Mouse (Mus musculus) adrenal gland, postnatal 10 days (tissue): Measurements from ENCODE around the gene Ngb. TPM values are rescaled to one million over a fixed set of nuclear protein-coding genes. Genes with fewer than 3 reads are reported as not detected.

ENCODE experiments used
- DNase-seq: peaks from one replicate; pipeline ENCODE4 v3.0.0; 2021; ENCODE audit warnings: mixed read lengths
- total RNA-seq, 2 experiments: library from RNA; stranded (reverse); gene quantifications; 2 replicates each; pipeline ENCODE4 v1.2.3; 2021

Ngb gene
- total RNA-seq, 2 experiments from 2014 or later: 0.87 to 2.0 TPM

DNA sequence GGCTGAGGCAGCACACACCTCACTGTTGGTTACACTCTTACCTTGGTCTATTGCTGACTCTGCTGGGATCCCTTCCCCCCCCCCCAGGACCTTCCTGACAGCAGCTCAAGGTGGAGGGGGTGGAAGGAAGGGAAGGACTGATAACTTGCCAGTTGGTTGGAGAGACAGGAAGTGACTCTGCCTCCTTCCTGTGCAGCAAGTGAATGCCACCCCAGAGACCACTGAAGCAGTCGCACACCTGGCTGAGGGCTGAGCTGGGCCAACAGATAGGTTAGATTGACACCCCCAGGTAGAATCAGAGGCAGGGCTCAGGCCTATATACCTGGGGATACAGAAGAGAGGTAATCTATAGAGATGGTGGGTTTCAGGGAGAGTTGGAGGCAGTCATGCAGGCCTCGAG lies 10.4 kb downstream of the Ngb start:
- no peak for DNase-seq

- no peak for DNase-seq
Observed at GRCm38 (mm10) chr12:87089701-87090100, 12.6 kb downstream of the Ngb start.

DNA sequence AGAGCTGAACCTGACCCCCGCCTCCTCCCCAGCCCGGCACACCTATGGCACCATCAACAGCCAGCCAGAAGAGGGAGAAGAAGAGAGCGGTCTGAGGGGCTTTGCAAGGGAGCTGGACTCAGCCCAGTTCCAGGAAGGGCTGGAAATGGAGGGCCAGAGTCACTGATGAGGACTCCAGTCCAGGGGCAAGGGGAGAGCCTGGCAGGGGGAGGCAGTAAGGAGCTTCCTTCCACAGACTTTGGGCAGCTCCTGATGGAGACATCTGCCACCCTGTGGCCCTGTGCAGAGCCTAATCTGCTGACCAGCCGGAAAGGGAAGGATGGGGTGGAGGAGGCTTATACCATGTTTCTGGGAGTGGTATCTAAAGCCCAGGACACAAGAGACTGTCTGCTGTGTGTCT lies 13.1 kb downstream of the Ngb start:
- DNase-seq: no peak

DNA sequence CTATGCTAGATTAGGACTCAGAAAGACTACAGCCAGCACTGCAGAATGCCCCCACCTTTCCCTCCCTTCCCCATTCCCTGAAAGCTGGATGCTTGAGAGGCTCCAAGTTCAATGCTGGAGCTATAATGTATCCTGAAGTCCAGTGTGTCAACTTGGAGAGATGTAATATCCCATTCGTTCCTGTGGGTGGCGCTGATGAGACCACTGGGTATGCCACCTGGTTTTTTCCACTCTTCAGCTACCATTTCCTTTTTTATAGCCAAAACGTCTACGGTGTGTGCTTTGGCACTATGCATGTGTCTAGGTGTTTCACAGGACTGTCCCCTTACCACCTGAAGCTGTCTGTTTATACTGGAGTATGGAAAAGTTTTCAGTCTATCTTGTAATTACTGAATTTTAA lies 14.0 kb downstream of the Ngb start:
- DNase-seq: no peak

- no peak for DNase-seq
Observed at GRCm38 (mm10) chr12:87087236-87087635, 15.1 kb downstream of the Ngb start.

- no peak for DNase-seq
Observed at GRCm38 (mm10) chr12:87082797-87083196, 19.5 kb downstream of the Ngb start.

- no peak for DNase-seq
Observed at GRCm38 (mm10) chr12:87076610-87077009, 25.7 kb downstream of the Ngb start.

DNA sequence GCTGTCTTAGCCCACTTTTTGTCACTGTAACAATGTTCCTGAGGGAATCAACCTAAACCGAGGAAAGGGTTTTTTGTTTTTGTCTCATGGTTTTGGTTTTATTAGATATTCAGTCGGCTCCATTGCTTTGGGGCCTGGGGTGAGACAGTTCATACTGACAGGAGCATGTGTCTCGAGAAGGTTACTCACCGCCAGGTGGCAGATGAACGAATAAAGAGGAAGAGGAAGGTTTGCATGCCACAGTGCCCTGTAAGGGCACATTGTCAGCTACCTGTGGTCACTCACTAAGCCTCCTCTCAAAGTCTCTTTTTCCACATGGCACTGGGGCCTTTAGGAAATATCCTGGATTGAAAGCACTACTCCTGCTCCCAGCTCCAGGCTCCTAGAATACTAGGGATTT lies 31.8 kb downstream of the Ngb start:
- no peak for DNase-seq

- DNase-seq: no peak
Observed at GRCm38 (mm10) chr12:87066429-87066828, 35.9 kb downstream of the Ngb start.

- no peak for DNase-seq
Observed at GRCm38 (mm10) chr12:87065446-87065845, 36.9 kb downstream of the Ngb start.

DNA sequence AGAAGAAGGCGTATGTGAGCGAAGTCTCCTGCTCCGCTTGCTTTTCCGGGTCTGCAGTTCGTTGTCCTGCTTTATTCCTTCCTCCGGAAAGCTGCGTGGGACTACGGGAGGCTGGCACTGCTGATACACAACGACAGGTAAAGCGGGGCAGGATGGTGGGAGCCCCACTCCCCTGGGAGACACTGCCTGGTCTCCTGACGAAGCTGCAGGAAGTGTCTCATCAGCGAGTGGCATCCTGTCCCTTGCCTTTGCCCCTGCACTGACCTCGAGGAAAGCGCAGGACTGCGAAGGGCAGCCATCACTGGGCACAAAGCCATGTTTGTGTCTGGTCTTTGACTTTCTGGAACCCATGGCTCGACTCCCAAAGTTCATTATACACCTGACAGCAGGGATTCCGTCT lies 45.3 kb downstream of the Ngb start:
- DNase-seq: peak; percentile 15

DNA sequence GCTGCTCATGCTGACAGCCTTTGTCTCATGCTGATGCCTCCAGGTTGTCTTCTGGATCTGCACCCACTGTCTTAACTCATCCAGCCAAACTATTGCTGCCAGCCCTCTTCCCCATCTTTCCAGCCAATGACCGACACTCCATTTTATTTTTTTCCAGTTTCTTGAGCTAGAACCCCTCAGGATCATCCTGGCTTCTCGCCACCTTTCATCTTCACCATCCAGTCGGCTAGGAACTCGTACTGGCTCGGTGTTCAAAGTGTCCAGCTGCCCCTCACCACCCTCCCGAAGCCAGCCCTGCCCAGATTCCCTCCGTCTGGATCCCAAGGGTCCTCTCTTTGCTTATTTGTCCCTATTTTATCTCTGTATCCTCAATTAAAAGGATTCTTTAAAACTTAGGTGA lies 47.5 kb downstream of the Ngb start:
- no peak for DNase-seq

- peak; percentile 92 for DNase-seq
Observed at GRCm38 (mm10) chr12:87052661-87053321, 49.5 kb downstream of the Ngb start.

DNA sequence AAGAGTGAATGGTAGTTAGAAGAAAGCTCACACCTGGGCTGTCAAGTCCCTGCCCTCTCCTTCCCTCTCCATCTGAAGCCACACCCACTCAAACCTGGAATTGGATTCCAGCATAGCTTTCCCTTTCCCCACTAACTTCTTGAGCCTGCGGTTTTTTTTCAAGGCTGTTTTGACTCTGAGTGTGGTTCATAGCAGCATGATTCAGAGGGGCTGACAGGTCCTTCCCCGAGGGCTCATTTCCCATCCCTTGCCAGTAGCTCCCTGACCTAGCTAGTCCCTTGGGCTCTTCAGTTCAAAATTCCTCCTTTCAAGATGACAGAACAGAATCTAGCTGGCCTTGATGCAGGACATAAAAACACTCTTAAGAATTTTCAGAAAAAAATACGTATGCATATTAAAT lies 54.8 kb downstream of the Ngb start:
- DNase-seq: no peak

Other genes starting within 250 kb of the Ngb start
- gene Irf2bpl, start 217.7 kb downstream of the Ngb start, total RNA-seq: 10 to 100 TPM; 39.7 to 53.2 TPM
- gene Cipc, start 155.5 kb downstream of the Ngb start, total RNA-seq: 10 to 100 TPM; 21.0 to 23.7 TPM
- under 1 TPM; 0.54 to 0.85 TPM for gene Zdhhc22, start 112.1 kb downstream of the Ngb start, total RNA-seq
- 1 to 10 TPM in 1 of 2 experiments, under 1 TPM in 1; 0.93 to 1.2 TPM for gene Tmem63c, start 81.2 kb downstream of the Ngb start, total RNA-seq
- 100 to 1,000 TPM; 104 to 140 TPM for gene Gstz1, start 44.6 kb upstream of the Ngb start, total RNA-seq
- 10 to 100 TPM; 11.5 to 14.1 TPM for gene Pomt2, start 45.4 kb upstream of the Ngb start, total RNA-seq
- 1 to 10 TPM; 1.1 to 1.8 TPM for gene Samd15, start 97.2 kb upstream of the Ngb start, total RNA-seq
- 10 to 100 TPM; 17.5 to 19.3 TPM for gene Tmed8, start 97.9 kb upstream of the Ngb start, total RNA-seq
- gene Noxred1, start 136.2 kb upstream of the Ngb start, total RNA-seq: under 1 TPM; 0.42 to 0.55 TPM
- gene Vipas39, start 163.7 kb upstream of the Ngb start, total RNA-seq: 10 to 100 TPM; 34.2 to 40.2 TPM
- gene Ahsa1, start 163.9 kb upstream of the Ngb start, total RNA-seq: 100 to 1,000 TPM; 117 TPM
- under 1 TPM; 0.18 to 0.55 TPM for gene Ism2, start 197.2 kb upstream of the Ngb start, total RNA-seq